Mouse (Mus musculus): ENCODE measurements around the gene Tas2r122.
"Not testable (repeated sequence)": the region's sequence is repeated elsewhere in the genome, so short reads cannot be mapped to it uniquely, and the experiment has no call there.

Tas2r122 gene

GRCm38 (mm10) chr6:132711828-132712227 is at the start of gene Tas2r122:
TSS of gene Tas2r122 (minus strand) at chr6:132711928.
- no peak for DNase-seq

GRCm38 (mm10) chr6:132754430-132754829 is 42.7 kb upstream of the Tas2r122 start, which contains the start of gene Tas2r124:
TSS of gene Tas2r124 (plus strand) at chr6:132754730.
- DNase-seq: no peak

GRCm38 (mm10) chr6:132750206-132750605 is 38.5 kb upstream of the Tas2r122 start:
- DNase-seq: no peak

- DNase-seq: no peak
These were observed 26.2 kb upstream of the Tas2r122 start, which contains the start of gene Tas2r115 for GRCm38 (mm10) chr6:132737935-132738334. TSS of gene Tas2r115 (minus strand) at chr6:132738035.

- DNase-seq: no peak
These were observed 10.8 kb downstream of the Tas2r122 start, which contains the start of gene Tas2r121 for GRCm38 (mm10) chr6:132700907-132701306. TSS of gene Tas2r121 (minus strand) at chr6:132701007.

GRCm38 (mm10) chr6:132691596-132691995 is 20.1 kb downstream of the Tas2r122 start:
- not testable (repeated sequence) for DNase-seq
